Mouse (Mus musculus) brain, embryonic 14.5 days (tissue): ENCODE results near the gene Gpc6. TPM values are rescaled to one million over a fixed set of nuclear protein-coding genes. Genes with fewer than 3 reads are reported as not detected.

Source experiments
- DNase-seq: peaks from one replicate; pipeline ENCODE4 v3.0.0-alpha.2; 2011; ENCODE audit warnings: low read depth
- CTCF ChIP-seq: fragments of 200-500 bp; IDR thresholded peaks from 2 replicates; pipeline ENCODE4 v1.5.1; 2012; ENCODE audit warnings: inconsistent platforms, mild to moderate bottlenecking, moderate library complexity, borderline replicate concordance; ENCODE audit not compliant: insufficient read depth, insufficient read length; ENCODE audit errors: extremely low read depth
- POLR2A ChIP-seq: fragments of 200-500 bp; IDR thresholded peaks from 2 replicates; pipeline ENCODE4 v1.6.1; 2012; ENCODE audit warnings: mild to moderate bottlenecking, inconsistent platforms, borderline replicate concordance; ENCODE audit not compliant: poor library complexity, insufficient read depth, insufficient read length, severe bottlenecking; ENCODE audit errors: extremely low read depth
- polyA plus RNA-seq: library from polyadenylated mRNA; depleted of rRNA; stranded (reverse); fragments of >200 nt; gene quantifications from 2 replicates; pipeline ENCODE4 v1.2.3, GENCODE M21; 2012

Gpc6 gene
- polyA plus RNA-seq, 1 experiment, result 10.7 TPM

- no peak for TF ChIP-seq POLR2A
- no peak for TF ChIP-seq CTCF
Observed at GRCm38 (mm10) chr14:117214373-117214772, 289.3 kb downstream of the Gpc6 start.

GRCm38 (mm10) chr14:117226920-117227319 is 301.8 kb downstream of the Gpc6 start:
- no peak for DNase-seq
- TF ChIP-seq CTCF, result no peak
- no peak for TF ChIP-seq POLR2A

More at GRCm38 (mm10) chr14:117214373-117214772, 289.3 kb downstream of the Gpc6 start:
- DNase-seq, result peak; percentile 48

GRCm38 (mm10) chr14:117230476-117230875 is 305.4 kb downstream of the Gpc6 start:
- TF ChIP-seq CTCF (no peak), POLR2A (no peak)
- no peak for DNase-seq

GRCm38 (mm10) chr14:117238226-117238625 is 313.1 kb downstream of the Gpc6 start:
- no peak for DNase-seq
- TF ChIP-seq CTCF, result no peak
- TF ChIP-seq POLR2A, result no peak

- DNase-seq, result no peak
- TF ChIP-seq POLR2A, result no peak
- TF ChIP-seq CTCF, result no peak
Observed at GRCm38 (mm10) chr14:117239694-117240427, 314.7 kb downstream of the Gpc6 start.

GRCm38 (mm10) chr14:117245631-117246030 is 320.5 kb downstream of the Gpc6 start:
- TF ChIP-seq CTCF (no peak), POLR2A (no peak)
- DNase-seq, result no peak

- no peak for TF ChIP-seq POLR2A
- no peak for DNase-seq
Observed at GRCm38 (mm10) chr14:117256192-117256591, 331.1 kb downstream of the Gpc6 start.

- DNase-seq, result no peak
- TF ChIP-seq POLR2A (no peak), CTCF (no peak)
Observed at GRCm38 (mm10) chr14:117265653-117266052, 340.5 kb downstream of the Gpc6 start.

- DNase-seq, result peak; percentile 54
- no peak for TF ChIP-seq CTCF
- TF ChIP-seq POLR2A, result no peak
Observed at GRCm38 (mm10) chr14:117267823-117268601, 342.9 kb downstream of the Gpc6 start.

- TF ChIP-seq CTCF (no peak), POLR2A (no peak)
- no peak for DNase-seq
Observed at GRCm38 (mm10) chr14:117283631-117284030, 358.5 kb downstream of the Gpc6 start.

GRCm38 (mm10) chr14:117293746-117294145 is 368.6 kb downstream of the Gpc6 start:
- no peak for DNase-seq
- TF ChIP-seq CTCF (no peak), POLR2A (no peak)

- TF ChIP-seq CTCF, result no peak
- TF ChIP-seq POLR2A, result no peak
- peak; percentile 15 for DNase-seq
Observed at GRCm38 (mm10) chr14:117296207-117296838, 371.2 kb downstream of the Gpc6 start.

GRCm38 (mm10) chr14:117301019-117301418 is 375.9 kb downstream of the Gpc6 start:
- DNase-seq, result peak; percentile 17
- TF ChIP-seq POLR2A, result no peak
- no peak for TF ChIP-seq CTCF
